Mouse (Mus musculus) thymus, postnatal 10 days (tissue): ENCODE data around the gene Ndufa5.

ENCODE experiments used
- DNase-seq, 2 experiments: peaks; one replicate each; pipeline ENCODE4 v3.0.0; 2021; ENCODE audit warnings: low spot score in 2 of 2

The Ndufa5 gene

DNA sequence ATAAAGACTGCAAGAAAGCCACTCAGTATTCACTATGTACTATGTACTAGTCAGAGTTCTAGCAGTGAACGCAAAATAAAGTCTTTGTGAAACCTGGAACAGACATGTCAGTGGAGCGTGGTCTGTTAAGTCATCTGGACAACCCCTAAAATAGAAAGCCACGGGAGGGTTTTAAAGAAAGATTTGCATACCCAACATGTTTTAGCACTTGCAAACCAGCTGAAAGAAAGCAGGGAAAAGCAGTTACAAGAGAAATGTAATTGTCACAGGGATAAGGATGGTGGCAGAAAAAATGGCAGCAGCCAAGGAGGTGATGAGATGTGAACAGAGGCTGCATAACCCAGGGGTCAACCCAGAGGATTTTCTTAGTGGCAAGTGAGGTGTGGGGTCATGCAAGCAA lies 2.1 kb downstream of the Ndufa5 start:
- DNase-seq: no peak

DNA sequence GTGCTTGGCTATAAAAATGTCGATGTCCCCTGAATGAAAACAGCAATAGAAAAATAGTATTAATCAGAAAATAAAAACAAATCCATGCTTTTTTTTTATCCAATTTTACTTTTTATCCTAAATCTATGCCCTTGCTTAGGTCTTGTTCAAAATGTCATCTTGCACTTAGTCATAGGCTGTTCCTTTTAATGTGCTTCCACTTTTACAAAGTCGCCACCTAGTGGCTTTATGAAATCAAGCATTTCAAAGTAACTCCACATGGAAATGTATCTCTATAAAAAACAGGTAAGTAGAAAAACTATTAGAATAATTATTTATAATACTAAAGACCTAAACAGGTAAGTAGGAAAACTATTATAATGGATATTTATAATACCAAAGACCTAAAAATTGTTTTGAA lies 11.6 kb downstream of the Ndufa5 start:
- no peak for DNase-seq

DNA sequence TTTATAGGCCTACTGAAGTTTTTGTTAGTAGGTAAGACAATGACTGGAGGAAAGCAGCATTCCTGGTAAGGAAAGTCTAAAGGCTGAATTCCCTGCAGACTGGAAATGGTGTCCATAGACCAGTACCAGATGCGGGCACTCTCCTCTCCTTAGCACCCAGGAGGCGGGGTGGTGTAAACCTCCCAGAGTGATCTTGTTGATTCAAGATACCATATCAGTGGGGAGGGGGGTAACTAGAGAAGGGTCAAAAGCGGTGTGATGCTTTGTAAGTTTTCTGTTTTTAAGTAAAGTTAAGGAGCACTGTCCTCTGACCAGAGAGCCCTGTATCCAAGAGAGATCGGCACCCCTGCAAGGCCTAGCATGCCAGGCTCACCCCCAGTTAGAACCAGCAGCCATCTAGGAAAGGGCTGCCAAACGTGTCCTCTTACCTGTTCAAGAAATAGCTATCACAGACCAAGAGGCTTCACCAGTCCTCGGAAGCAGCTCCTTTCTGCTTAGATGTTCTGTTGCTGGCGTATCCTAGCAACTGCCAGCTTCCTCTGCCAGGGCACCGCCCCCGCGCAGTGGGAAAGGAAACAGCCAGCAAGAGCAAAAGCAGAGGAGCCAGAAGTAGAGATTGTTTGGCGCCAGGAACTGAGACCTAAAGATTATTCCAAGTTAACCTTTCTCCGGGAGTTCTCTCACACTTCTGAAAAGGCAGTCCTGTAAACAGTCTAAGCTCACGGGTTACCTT lies 13.1 kb downstream of the Ndufa5 start, which contains the start of gene Iqub:
Gene Iqub (minus strand): TSS at position 516 of the 733 bp plus-strand sequence.
- peak in 1 of 2 experiments; percentile 20 for DNase-seq

DNA sequence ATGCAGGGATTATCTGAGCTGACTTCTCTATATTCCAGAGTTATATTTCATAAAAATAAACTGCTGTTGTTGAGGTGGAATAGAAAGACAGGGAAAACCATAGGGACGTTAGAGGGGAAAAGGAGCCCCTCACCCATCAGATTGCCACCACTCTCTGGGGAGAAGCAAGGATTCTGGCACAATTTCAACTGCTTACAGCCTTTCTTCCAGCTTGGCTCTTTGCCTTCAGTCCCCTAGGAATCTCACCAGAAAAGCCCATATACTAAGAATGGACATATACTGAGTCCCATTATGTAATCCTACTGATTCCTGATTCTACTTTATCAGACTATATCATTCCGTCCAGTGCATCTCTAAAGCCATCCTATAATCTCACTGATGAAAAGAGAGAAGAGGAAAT lies 23.7 kb downstream of the Ndufa5 start:
- no peak for DNase-seq

DNA sequence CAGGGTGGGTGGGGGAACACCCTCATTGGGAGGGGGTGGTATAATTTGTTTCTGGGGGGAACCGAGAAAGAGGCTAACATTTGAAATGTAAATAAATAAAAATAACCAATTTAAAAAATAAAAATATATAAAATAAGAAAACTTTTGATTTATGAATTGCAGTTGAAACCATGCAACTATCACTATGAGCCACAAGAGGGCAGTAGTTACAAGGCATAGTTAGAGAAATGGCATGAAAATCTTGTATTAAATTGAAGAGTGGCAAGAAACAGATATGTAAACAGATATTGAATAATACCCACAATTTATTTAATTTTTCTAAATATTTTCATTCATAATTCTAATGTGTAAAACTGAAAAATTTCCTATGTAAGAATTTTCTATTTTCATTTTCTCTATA lies 37.5 kb downstream of the Ndufa5 start:
- DNase-seq: no peak

DNA sequence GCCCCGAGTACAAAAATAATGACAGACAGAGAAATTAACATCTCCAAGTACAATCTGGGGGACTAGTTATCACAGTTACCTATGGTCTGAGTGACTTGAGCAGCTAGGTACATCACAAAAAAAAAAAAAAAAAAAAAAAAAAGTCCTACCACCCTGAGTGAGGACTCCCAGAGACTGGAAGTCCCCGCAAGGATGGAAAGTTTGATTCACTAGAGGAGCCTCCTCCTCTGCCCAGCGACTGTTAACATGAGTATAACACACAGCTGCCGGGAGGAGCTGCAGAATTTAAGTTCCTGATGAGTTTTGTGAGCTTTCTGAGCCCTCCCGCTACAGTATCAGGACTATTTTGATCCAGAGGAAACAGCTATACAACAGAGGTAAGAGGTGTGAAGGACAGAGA lies 41.3 kb downstream of the Ndufa5 start:
- no peak for DNase-seq

DNA sequence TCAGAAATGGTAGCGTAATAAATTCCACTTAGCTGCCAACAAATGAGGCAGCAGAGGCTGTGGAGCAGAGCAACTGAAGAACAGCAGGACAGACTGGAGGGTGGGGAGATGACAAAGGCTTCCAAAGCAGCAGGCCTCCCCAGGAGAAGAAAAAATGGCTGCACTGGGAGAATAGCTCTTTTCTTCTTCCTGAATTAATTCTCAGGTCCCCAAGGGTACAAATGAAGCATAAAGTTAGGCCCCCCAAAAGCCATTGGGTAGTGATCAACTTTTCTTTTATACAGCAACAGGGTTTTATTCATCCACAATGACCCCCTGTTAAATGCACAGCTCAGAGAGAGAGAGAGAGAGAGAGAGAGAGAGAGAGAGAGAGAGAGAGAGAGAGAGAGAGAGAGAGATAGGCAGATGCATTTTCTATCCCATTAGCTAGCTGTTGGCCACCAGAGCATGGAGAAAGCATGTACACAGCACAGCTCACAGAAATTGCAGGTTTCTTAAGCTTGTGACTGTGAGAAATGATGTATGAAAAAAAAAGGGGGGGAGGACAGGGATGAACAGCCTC lies 57.2 kb downstream of the Ndufa5 start:
- no peak for DNase-seq

DNA sequence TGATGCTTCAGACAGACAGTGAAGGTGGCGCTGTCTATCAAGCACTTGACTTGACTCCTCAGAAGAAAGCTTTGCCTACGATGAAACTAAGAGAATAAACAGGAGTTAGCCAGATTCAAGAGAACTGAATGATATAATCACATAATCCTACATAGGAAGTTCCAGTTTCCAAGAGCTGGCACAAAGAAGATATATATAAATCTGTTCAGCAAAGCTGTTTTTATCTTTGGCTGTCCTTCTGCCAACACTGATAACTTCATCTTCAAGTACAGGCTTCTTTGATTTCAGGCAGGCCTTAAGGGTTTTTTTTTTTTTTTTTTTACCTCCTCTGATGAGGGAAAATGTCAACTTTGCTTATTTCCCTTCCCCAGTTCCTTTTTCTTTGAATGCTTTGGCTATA lies 57.7 kb downstream of the Ndufa5 start:
- DNase-seq: no peak
